Mouse (Mus musculus) embryonic facial prominence, embryonic 12.5 days (tissue): ENCODE data around the gene 2310002L09Rik. TPM values are rescaled to one million over a fixed set of nuclear protein-coding genes. Genes with fewer than 3 reads are reported as not detected.
"Not testable (repeated sequence)": the region's sequence is repeated elsewhere in the genome, so short reads cannot be mapped to it uniquely, and the experiment has no call there.

ENCODE experiments used
- ATAC-seq: fragments of 200-750 bp; cut with Nextera tagmentation; 2 replicates; pipeline ENCODE4 v1.8.0; 2017; ENCODE audit not compliant: insufficient number of reproducible peaks, insufficient read depth, low FRiP score, low TSS enrichment
- H3K27ac ChIP-seq: fragments of 300-500 bp; sonication (generic); 2 replicates; pipeline ENCODE4 v1.5.1; 2016; ENCODE audit warnings: mild to moderate bottlenecking
- H3K27me3 ChIP-seq: fragments of 300-500 bp; sonication (generic); 2 replicates; pipeline ENCODE4 v1.6.1; 2016; ENCODE audit warnings: mild to moderate bottlenecking, moderate library complexity
- H3K36me3 ChIP-seq: fragments of 300-500 bp; sonication (generic); 2 replicates; pipeline ENCODE4 v1.6.1; 2016; ENCODE audit warnings: mild to moderate bottlenecking
- H3K4me1 ChIP-seq: fragments of 300-500 bp; sonication (generic); 2 replicates; pipeline ENCODE4 v1.6.1; 2016
- H3K4me2 ChIP-seq: fragments of 300-500 bp; sonication (generic); replicated peaks from 2 replicates; pipeline ENCODE4 v1.6.1; 2016; ENCODE audit warnings: mild to moderate bottlenecking, moderate library complexity
- H3K4me3 ChIP-seq: fragments of 300-500 bp; sonication (generic); 2 replicates; pipeline ENCODE4 v1.5.1; 2016; ENCODE audit warnings: mild to moderate bottlenecking
- H3K9ac ChIP-seq: fragments of 300-500 bp; sonication (generic); 2 replicates; pipeline ENCODE4 v1.6.1; 2016; ENCODE audit warnings: mild to moderate bottlenecking, moderate library complexity
- H3K9me3 ChIP-seq: fragments of 300-500 bp; sonication (generic); 2 replicates; pipeline ENCODE4 v1.6.1; 2016; ENCODE audit warnings: mild to moderate bottlenecking, moderate library complexity
- WGBS: fragments of 180-500 bp; shearing (Covaris S2); methylation state at CpG from one replicate; pipeline ENCODE4 v1.1.7; 2016; 5-methylcytosine and 5-hydroxymethylcytosine counted together
- polyA plus RNA-seq: library from polyadenylated mRNA; unstranded; fragments of >200 nt; fragmentation: Nextera tagmentation; extraction: Ambion mirVana; gene quantifications from 2 replicates; pipeline ENCODE4 v1.2.1, GENCODE M21; 2016

The 2310002L09Rik gene
- polyA plus RNA-seq = 3.3 and 3.4 TPM in 2 replicates

- Histone ChIP-seq H3K4me1 (no peaks in the 10 kb centered on the region), H3K27ac (no peak within 1 kb of the TSS), H3K36me3 (no peaks in the 10 kb centered on the region), H3K9ac (no peak within 1 kb of the TSS), H3K27me3 (no peaks in the 10 kb centered on the region), H3K9me3 (no peaks in the 10 kb centered on the region), H3K4me3 (no peak within 1 kb of the TSS), H3K4me2 (no peak within 1 kb of the TSS)
- 57% methylated on average over 8 of the region's 8 CpGs for WGBS
- no peak for ATAC-seq
These were observed at the start of gene 2310002L09Rik for GRCm38 (mm10) chr4:73950375-73950896. Gene 2310002L09Rik, minus strand, starts transcription at chr4:73950846.

- no peak overlapping the region for H3K9ac ChIP-seq
- 79% methylated on average over 3 of the region's 3 CpGs for WGBS
- no peaks in the 10 kb centered on the region for H3K27me3 ChIP-seq
- ATAC-seq = no peak
- no peaks in the 10 kb centered on the region for H3K9me3 ChIP-seq
- no peak overlapping the region for H3K4me3 ChIP-seq
- H3K4me2 ChIP-seq = no peak overlapping the region
- no peaks in the 10 kb centered on the region for H3K4me1 ChIP-seq
- no peak overlapping the region for H3K27ac ChIP-seq
- no peaks in the 10 kb centered on the region for H3K36me3 ChIP-seq
These were observed 29.8 kb upstream of the 2310002L09Rik start for GRCm38 (mm10) chr4:73980454-73980853.

- H3K4me3 ChIP-seq, ATAC-seq, H3K9ac ChIP-seq, H3K4me1 ChIP-seq, H3K9me3 ChIP-seq, H3K36me3 ChIP-seq, H3K4me2 ChIP-seq, H3K27me3 ChIP-seq, H3K27ac ChIP-seq: not testable (repeated sequence)
- 84% methylated on average over 6 of the region's 6 CpGs for WGBS
These were observed 30.0 kb downstream of the 2310002L09Rik start, which contains the start of gene Gm11756 for GRCm38 (mm10) chr4:73920660-73921059. Gene Gm11756, minus strand, starts transcription at chr4:73920760.

- not testable (repeated sequence) for H3K27ac ChIP-seq, H3K36me3 ChIP-seq, H3K9me3 ChIP-seq, H3K4me2 ChIP-seq, H3K4me3 ChIP-seq, ATAC-seq, H3K4me1 ChIP-seq, H3K9ac ChIP-seq, H3K27me3 ChIP-seq
- WGBS = no CpG with 5 or more reads among the region's 4 CpGs
These were observed 44.8 kb downstream of the 2310002L09Rik start, which contains the start of gene Gm13871 for GRCm38 (mm10) chr4:73905853-73906252. Gene Gm13871, minus strand, starts transcription at chr4:73905953.

GRCm38 (mm10) chr4:73891012-73891411, 59.6 kb downstream of the 2310002L09Rik start, which contains the start of gene Gm11757:
Gene Gm11757, minus strand, starts transcription at chr4:73891112.
- not testable (repeated sequence) for H3K4me3 ChIP-seq, H3K27me3 ChIP-seq, H3K27ac ChIP-seq, ATAC-seq, H3K4me1 ChIP-seq, H3K4me2 ChIP-seq, H3K36me3 ChIP-seq, H3K9ac ChIP-seq, H3K9me3 ChIP-seq
- WGBS = no CpG with 5 or more reads among the region's 4 CpGs

Other genes with a start within 250 kb of the 2310002L09Rik start
- 2.4 and 3.6 TPM in 2 replicates for gene Rasef, start 159.9 kb downstream of the 2310002L09Rik start, polyA plus RNA-seq
- not detected in 2 replicates for gene Gm11758, start 74.6 kb downstream of the 2310002L09Rik start, polyA plus RNA-seq
- not detected in 2 replicates for gene Gm11757, start 59.7 kb downstream of the 2310002L09Rik start, polyA plus RNA-seq
- not detected in 2 replicates for gene Gm13871, start 44.9 kb downstream of the 2310002L09Rik start, polyA plus RNA-seq
- gene Gm11756, start 30.1 kb downstream of the 2310002L09Rik start, polyA plus RNA-seq = 0.20 and 0.22 TPM in 2 replicates
- 5.6 and 6.1 TPM in 2 replicates for gene Frmd3, start 62.6 kb upstream of the 2310002L09Rik start, polyA plus RNA-seq